Mouse (Mus musculus) bone marrow, adult 2 months (tissue): ENCODE measurements around the gene Spag6l.

Source experiments
- CTCF ChIP-seq: fragments of 200-500 bp; IDR thresholded peaks from 2 replicates; pipeline ENCODE4 v1.5.1; 2011; ENCODE audit warnings: low read length, control low read depth; ENCODE audit not compliant: control insufficient read depth, insufficient read depth
- POLR2A ChIP-seq: fragments of 200-500 bp; IDR thresholded peaks from 2 replicates; pipeline ENCODE4 v1.6.1; 2011; ENCODE audit warnings: low read depth, mild to moderate bottlenecking, control low read depth, low read length, borderline replicate concordance; ENCODE audit not compliant: control insufficient read depth

- TF ChIP-seq CTCF: no peak
- TF ChIP-seq POLR2A: no peak
These were observed 33.0 kb upstream of the Spag6l start for GRCm38 (mm10) chr16:16862288-16862687.
